Mouse (Mus musculus) ovary, postnatal 14 days (tissue): ENCODE data around the gene Ctsz.

Experiments used
- DNase-seq: peaks from one replicate; pipeline ENCODE4 v3.0.0; 2022; ENCODE audit warnings: low spot score

The Ctsz gene

DNA sequence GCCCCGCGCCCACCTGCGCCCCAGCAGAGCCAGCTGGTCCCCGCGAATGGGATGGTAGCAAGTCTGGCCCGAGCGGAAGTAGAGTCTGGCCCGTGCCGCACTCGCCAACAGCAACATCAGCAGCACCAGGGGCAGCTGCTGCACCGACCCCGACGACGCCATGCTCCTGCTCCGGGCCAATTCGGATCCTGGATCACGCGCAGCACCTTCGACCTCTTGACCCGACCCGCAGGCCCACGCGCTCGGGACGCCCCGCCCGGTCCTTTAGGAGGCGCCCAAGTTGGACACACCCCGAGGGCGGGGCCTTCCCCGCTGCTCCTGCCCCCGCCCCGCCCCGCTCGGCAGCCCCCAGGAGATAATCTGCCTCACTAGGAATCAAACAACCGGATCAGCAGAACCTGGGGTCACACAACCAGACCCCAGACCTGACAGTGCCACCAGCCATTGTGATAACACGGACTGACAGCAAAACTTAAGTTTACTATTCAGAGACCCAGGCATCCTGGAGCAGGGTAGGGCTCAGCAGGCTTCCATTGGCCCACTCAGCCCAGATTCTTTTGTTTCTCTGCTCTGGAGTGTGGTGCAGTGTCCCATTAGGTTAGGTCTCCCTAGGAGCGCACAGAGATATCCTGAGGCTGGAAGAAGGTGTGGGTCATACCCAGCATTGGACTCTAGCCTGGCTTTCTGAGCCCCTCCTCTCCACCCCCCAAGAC is at the start of gene Ctsz:
TSS of gene Ctsz (minus strand) at position 303 of the 713 bp plus-strand sequence.
- peak; percentile 56 for DNase-seq

DNA sequence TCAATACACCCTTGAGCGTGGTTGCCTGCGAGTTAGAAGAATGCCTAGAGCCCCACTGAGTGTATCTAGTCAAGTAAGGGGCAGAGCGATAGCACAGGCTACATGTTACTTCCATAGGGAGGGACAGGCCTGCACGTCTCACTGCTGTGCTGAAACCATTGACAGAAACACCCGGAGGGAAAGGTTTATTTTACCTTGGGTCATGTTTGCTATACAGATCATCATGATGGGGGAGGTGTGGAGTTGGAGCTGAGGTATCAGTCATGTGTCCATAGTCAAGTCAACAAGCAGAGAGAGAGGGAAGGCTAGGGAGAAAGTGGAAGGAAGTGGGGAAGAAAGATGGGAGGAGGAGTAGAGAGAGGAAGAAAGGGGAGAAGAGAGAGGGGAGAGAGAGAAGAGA is 48.2 kb upstream of the Ctsz start:
- DNase-seq: no peak

DNA sequence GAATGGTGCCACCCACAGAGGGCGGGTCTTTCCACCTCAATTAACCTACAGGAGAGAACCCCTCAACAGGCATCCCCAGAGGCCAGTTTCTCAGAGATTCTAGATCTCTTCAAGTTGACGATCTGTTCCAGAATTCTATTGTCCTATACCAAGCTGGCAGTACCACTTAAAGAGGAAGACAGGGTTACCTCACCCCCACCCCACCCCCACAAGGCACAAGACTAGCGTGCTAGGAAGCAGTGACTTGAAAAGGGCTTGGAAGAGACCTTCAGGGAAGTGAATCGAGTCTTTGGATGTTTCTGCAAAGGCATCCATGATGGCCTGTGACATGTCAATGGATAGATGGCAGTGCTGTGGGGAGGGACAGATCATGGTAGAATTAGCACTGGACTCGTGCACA is 39.9 kb upstream of the Ctsz start:
- no peak for DNase-seq

DNA sequence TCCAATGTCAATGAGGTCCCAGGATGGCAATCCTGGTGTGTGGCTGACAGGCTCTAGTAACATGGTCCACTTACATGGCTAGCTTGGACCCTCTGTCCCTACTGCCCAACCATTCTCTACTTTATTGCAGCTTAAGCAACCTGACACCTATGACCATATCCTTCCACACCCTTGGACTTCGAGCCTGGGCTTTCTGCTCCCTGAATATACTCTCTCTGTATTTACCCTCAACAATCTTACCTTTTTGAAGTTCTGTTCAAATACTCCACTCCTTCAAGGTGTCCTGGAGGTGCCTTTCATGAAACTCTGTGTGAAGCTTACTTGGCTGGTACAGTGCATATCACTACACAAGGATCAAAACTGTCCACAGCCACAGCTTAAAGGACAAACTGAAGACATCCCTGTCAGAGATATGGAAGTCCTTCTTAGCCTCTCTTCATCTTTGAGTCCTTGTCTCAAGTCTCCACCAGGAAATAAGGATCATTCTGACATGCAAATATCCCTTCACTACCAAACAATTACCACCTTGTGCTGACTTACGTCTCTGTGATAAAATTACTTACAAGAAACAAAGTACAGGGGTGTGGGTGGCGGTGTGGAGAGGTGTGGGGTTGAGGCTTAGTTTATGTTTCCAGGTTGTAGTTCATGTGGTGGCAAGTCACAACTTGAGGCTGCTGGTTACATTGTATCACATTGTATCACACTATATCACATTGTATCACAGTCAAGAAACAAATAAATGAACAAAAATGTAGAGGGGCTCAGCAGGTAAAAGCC is 38.9 kb upstream of the Ctsz start:
- no peak for DNase-seq

DNA sequence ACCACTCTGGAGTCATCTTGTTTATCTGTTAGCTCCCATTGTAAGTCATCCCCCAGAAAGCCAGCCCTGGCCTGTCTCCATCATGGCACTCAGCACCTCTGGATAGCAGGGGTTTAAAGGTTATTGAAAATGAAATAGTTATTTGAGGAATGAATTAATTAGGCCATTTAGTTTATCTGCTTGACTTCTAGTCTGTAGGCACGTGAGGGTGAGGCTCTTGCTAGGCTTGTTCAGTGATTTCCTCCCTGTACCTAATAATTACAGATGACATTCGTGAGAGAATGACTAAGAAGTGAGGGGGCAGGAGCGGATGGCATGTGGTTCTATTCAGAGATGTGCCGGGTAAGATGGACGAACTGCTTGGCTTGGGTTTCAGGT is 34.7 kb upstream of the Ctsz start:
- DNase-seq: no peak

DNA sequence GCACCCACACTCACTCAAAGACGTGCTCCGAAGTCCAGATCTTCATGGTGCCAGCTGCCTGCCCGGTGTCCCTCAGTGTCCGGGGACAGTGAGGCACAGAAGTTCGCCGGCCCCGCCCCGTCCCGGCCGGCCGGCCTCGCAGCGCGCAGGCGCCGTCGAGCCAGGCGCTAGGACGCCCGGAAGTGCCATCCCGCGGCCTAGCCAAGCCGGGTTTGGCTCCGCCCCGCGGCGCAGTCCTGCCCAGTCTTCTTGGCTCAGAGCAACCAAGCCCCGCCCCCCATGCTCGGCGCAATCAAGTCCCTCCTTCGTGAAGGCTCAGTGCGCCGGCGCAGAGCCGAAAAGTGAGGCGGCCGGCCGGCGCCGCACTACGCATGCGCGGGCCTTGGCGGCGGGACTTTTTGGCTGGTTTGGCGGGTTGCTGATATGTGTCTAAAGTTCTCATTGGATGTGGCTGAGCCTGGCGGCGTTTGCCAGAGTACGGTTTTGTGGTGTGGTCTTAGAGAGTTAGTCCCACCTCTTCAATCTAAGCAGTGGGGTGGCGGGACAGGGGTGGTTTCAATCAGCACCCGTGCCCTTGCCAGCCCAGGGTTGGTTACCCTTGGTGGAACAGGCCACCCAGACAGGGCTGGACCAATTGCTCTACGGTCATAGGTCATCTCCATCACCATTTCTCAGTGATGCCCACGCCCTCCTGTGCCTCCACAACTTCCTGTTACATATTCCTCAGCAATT is 34.1 kb upstream of the Ctsz start, which contains the start of gene Prelid3b:
TSS of gene Prelid3b (minus strand) at position 264 of the 732 bp plus-strand sequence.
- DNase-seq: peak; percentile 96

DNA sequence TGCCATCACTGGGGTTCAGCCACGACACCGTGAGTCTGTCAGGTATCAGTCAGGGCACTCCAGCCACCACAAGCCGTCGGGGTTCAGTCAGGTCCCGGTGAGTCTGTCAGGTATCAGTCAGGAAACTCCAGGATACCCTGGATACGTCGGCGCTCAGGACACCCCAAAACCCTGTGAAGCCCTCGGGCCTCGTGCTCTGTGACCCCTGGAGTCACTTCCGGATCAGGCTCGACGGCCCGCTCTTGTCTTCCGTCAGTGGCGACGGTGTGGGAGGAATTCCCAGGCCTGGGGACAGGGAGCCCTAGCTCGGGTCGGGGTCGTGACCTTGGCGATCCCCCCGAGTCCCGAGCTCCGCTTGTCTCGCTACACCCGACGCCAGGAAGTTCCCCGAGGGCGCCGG is 33.6 kb upstream of the Ctsz start:
- DNase-seq: no peak

DNA sequence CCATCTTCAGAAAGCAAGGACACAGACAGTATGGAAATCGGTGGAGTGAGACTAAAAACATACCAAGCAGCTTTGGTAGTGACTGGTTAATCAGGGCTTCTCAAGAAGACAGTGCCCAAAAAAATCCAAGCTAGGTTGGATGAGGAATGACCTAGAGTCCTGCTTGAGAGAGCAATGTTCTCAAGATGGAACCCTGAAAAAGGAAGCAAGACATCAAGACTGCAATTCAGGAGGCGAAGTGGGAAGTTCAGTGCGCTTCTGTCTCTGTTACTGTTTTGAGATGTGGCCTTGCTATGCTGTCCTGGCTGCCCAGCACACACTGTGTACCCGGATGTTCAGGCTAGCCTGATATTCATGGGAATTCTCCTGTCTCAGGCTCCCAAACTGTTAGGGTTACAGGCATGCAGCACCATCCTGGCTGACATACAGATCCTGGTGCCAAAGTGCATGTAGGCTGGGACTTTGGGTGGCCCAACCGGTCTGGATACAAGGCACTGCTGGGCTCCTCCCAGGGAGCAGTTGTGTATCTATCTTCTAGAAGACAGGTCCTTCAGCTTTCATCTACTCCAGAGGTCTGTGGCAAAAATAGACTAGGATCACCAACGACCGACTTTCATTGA is 32.1 kb upstream of the Ctsz start:
- DNase-seq: no peak

DNA sequence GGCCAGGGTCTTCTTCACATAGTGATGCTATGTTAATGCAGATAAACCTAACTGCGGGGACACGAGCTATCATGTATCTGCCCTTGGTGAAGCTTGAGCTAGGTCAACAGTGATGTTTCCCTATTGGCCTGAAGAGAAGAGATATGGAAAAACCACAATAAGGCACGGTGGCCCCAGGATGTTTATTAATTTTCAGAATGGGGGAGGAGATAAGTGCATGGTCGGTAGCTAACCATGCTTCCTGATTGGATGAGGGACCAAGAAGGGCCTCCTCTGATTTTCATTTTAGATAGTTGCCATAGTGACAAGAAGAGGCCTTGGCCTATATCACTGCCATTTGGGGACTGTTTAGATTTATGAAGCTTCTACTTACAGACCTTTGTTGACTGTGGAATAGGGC is 31.5 kb upstream of the Ctsz start:
- DNase-seq: no peak

DNA sequence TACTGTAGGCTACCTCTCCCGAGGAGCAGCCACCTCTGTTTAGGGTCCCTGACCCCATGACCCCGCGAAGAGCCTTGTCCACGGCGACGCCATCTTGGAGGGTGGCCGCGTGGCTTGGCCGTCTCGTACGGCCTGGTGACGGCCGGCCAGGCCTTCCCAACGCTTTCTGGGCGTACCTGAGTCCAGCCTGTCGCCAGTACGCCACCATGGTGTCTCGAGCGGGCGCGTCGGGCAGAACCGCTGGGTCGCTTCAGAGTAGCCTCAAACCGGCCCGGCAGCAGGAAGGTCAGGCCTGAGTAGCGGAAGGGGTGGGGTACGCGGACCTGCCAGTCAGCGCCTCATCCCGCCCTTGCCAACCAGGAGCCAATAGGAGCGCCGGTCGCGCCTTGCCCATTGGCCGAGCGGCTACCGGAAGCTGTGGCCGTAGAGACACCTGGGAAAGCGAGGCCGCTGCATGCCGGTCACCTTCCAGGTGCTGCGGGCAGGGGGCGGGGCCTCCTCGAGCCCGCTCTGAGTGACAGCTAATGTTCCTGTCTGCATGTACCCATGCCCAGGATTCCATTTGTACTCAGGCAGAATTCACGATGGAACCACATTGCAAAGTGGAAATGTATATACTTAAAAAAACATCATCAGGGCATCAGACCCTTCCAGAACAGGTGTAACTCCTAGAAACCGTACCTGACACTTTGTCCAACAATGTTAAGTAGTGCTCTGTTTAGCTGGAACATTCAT is 25.1 kb upstream of the Ctsz start, which contains the start of gene Atp5e:
TSS of gene Atp5e (minus strand) at position 317 of the 735 bp plus-strand sequence.
- DNase-seq: peak; percentile 87

DNA sequence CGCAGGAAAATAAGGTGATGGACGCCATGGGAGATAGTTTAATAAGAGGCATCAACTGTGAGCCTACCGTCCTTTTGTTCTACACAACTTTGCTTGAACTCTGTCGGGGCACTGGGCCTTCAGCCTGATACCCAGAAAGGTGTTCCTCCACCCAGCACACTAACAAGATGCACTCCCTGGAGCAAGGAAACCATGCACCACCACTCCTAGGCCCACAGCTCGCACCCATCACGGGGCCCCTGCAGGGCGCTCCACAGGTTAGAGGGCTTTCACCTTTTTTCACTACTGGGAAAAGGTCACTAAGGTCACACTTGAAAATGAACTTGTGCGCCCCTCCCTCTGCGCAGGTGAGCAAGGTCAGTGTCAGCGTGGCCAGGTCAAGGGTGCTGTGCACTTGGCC is 24.5 kb upstream of the Ctsz start:
- no peak for DNase-seq

DNA sequence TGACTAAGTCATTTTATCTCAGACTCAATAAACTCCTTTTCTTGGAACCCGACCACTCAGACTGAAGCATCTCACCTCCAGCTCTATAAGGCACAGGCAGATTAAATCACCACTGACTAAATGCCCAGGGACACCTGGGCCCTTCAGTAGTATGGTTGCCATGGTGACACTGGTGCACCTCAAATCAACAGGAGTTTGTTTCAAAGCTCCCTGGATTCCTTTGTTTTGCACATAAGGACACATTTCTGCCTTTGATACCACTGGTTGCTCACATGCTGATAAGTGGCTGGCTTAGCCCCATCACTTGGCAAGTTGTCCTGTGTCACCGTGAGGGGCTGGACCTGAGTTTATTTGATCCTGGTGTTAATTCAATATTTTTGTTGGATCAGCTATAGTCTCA is 20.5 kb upstream of the Ctsz start:
- no peak for DNase-seq

DNA sequence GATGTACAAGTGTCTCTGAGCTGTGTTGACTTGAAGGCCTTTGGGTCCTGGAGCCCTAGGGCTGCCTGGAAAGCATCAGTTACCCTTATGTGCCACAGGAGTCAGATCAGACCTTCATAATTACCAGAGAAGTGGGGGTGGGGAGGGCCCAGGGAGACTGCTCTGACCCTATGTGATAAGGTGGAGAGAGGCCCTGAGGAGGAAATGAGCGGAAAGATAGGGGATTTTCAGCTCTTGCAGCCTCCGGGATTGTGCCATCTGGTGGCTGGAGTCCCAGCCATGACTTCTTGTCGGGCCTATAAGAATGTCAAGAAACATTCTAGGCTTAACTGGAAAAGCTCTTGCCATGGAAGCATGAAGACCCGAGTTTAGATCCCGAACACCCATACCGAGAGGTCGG is 14.8 kb upstream of the Ctsz start:
- no peak for DNase-seq

DNA sequence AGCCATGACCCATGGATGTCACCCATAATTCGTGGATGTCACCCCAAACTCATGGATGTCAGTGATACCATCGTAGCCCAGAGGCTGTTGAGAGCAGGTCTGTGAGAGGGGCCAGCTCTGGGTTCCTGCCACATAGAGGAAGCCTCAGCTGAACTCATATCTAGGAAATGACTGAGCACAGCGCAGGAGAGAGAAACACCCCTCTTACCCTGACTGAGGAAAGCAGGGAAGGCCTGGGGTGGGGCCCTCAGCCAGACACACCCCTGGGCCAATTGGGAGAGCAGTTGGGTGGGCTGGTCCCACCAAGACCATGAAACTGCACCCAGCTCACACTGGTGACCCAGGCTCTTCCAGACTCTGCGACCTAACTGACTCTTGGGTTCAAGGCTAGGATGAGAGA is 11.5 kb upstream of the Ctsz start, which contains the start of gene Tubb1:
TSS of gene Tubb1 (plus strand) at position 343 of the 400 bp plus-strand sequence.
- DNase-seq: no peak

DNA sequence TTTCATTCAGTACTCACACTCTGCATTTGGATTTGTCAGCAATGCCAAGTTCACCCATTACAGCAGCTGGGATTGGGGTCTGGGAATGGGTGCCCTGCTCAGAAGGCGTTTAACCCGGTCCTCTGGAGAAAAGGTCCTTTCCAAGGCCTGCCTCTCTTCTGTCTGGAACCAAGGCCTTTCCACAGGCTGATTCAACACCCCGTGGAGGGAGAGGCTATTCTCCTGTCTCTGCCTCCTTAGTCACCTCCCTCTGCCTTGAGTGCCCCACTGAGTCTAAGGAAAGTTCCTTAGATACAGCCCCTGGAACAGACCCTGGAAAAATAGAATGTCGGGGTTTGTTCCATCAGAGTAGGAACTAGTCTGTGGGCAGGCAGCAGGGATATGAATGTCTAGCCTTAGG is 9.6 kb upstream of the Ctsz start:
- DNase-seq: no peak

DNA sequence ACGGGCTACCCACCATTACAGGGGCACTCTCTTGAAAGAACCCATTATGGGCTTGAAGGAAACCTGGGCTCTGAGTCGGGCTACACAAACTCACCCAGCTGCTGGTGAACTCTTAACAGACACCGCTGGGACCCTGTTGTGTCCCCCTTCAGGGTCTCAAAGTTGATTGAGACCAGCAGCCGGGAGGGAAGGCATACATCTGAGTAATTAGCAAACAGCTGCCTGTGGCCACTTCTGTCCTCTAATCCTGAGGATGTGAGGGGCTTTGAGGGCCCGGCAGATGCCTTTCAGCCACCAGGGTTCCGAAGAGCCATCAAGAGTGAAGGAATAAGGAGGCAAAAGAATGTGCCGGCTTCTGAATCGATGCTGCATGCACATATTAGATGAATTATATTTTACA is 8.1 kb upstream of the Ctsz start:
- DNase-seq: no peak

DNA sequence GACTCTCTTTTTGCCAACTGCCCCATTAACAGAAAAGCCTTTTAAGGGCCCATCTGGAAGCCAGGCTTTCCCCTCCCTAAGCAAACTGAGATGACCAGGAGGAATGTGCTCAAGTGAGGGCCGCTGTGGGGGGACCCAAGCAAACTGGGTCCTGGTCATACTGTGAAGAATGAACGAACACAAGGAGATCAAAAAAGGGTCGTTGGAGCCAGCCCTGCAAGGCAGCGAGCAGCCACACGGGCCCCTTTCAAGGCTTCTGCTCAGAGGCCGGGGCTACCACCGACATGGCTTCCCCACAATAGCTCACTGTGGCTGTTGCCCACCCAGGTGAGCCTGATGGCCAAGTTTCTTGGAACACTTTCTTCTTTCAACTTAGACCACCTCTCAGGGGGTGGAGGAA is 7.7 kb upstream of the Ctsz start:
- no peak for DNase-seq

DNA sequence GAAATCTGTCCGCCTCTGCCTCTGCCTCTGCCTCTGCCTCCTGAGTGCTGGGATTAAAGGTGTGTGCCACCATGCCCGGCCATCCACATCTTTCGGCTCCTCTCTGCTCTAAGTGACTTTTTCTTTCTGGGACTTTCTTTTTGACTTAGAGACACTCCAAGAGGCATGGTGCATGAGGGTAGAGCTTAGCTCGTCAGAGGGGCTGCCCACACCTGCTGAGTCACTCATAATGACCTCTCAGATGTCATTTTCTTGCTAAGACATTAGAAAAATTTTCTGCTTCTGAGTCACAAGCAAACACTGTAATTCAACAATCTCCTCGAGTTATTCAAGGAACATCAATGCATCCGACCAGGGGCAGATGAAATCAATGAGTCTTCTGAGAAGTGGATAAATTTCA is 6.2 kb upstream of the Ctsz start:
- DNase-seq: no peak

DNA sequence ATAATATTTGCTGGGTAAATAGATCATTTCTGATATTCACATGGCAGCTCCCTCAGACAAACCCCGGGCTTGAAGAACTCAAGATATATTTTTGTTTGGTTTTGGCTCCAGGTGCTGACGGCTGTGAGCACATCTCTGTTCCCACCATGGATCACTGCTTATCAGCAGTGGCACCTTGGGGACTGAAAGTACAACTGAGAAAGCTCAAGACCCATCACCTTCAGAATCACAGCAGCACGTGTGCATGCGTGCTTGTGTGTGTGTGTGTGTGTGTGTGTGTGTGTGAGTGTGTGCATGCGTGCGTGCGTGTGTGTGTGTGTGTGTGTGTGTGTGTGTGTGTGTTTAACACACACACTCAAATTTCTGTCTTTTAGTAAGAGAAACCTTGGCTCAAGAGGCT is 5.5 kb upstream of the Ctsz start:
- no peak for DNase-seq

DNA sequence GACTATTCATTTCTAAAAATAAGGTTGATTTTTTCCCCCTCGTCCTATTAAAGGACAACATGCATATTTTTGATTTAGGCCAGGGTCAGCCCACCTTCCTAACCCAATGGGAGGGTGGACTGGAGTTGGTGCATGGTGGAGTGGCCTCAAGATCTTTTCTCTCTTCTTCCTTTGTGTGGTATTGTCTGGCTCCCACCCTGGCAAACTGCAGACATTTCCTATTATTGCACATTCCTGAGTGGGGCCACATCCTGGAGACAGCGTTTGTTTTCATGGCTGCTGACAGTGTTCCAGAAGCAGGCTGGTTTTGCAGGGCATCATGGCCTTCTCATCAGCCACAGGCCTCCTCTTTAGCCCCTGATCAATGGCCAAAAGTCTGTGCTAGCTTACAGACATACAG is 4.2 kb upstream of the Ctsz start:
- no peak for DNase-seq

DNA sequence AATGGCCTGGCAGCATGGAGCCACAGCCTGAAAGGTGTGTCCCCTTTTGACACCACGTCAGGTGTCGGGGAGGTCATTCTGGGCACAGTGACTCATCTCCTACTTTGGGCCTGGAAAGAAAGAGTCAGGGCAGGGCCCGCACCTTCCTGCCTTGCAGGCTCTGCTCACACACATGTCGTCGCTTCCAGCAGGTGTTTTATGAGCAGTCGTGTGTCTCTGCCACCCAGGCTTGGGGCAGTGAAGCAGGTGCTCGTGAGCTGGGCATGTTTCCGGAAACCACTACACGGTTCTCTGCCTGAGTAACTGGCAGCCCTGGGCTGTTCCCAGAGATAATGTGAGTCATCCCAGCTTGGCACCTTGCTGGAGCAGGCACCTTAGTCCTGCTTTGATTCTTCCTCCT is 3.6 kb upstream of the Ctsz start:
- no peak for DNase-seq

DNA sequence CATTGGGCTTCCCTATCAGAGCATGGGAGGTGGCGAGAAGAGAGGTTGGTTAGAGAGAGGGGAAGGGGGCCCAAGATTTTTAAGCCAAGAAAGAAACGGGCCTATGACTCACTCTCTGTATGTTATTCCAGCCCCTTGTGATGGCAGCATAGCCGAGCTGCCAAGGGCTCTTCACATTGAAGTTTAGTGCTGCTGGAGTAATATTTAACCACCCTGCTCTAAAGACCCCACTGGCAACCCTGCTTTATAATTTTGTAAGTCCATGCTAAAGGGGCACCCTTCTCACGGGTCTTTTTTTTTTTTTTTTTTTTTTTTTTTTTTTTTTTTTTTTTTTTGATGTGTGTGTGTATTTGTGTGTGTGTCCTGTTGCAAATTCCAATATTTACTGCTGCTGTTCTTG is 3.1 kb upstream of the Ctsz start:
- DNase-seq: no peak
